Mouse (Mus musculus) midbrain, postnatal 0 days (tissue): Measurements from ENCODE around the gene Ficd. TPM values are rescaled to one million over a fixed set of nuclear protein-coding genes. Genes with fewer than 3 reads are reported as not detected.

Experiments used
- ATAC-seq: fragments of 200-750 bp; cut with Nextera tagmentation; 2 replicates; pipeline ENCODE4 v1.8.0; 2017; ENCODE audit warnings: moderate number of reproducible peaks, mild to moderate bottlenecking, moderate TSS enrichment, moderate library complexity; ENCODE audit not compliant: low FRiP score
- DNase-seq: peaks from one replicate; pipeline ENCODE4 v3.0.0-alpha.2; 2015; ENCODE audit warnings: low spot score
- H3K27ac ChIP-seq: fragments of 300-500 bp; sonication (generic); 2 replicates; pipeline ENCODE4 v1.5.1; 2014; ENCODE audit warnings: low read depth, mild to moderate bottlenecking, low read length, mixed read lengths
- H3K27me3 ChIP-seq: fragments of 300-500 bp; sonication (generic); 2 replicates; pipeline ENCODE4 v1.6.1; 2014; ENCODE audit warnings: low read length, control low read depth, mixed read lengths; ENCODE audit not compliant: insufficient read depth
- H3K36me3 ChIP-seq: fragments of 300-500 bp; sonication (generic); 2 replicates; pipeline ENCODE4 v1.6.1; 2014; ENCODE audit warnings: low read length, control low read depth, mixed read lengths; ENCODE audit not compliant: insufficient read depth
- H3K4me1 ChIP-seq: fragments of 300-500 bp; sonication (generic); 2 replicates; pipeline ENCODE4 v1.6.1; 2014; ENCODE audit warnings: mild to moderate bottlenecking, control low read depth, antibody characterized with exemption, low read length, mixed read lengths; ENCODE audit not compliant: insufficient read depth
- H3K4me2 ChIP-seq: fragments of 300-500 bp; sonication (generic); 2 replicates; pipeline ENCODE4 v1.6.1; 2014; ENCODE audit warnings: low read depth, mild to moderate bottlenecking, low read length, mixed read lengths; ENCODE audit not compliant: poor library complexity, severe bottlenecking
- H3K4me3 ChIP-seq: fragments of 300-500 bp; sonication (generic); 2 replicates; pipeline ENCODE4 v1.5.1; 2014; ENCODE audit warnings: low read depth, mild to moderate bottlenecking, low read length, moderate library complexity
- H3K9ac ChIP-seq: fragments of 300-500 bp; sonication (generic); replicated peaks from 2 replicates; pipeline ENCODE4 v1.6.1; 2014; ENCODE audit warnings: mild to moderate bottlenecking, low read length, moderate library complexity, mixed read lengths; ENCODE audit not compliant: poor library complexity, severe bottlenecking
- H3K9me3 ChIP-seq: fragments of 300-500 bp; sonication (generic); 2 replicates; pipeline ENCODE4 v1.6.1; 2016; ENCODE audit warnings: low read length, control low read depth
- CTCF ChIP-seq: IDR thresholded peaks from 2 replicates; pipeline ENCODE4 v1.5.1; 2016; ENCODE audit warnings: antibody characterized with exemption, mild to moderate bottlenecking
- WGBS: fragments of 180-500 bp; shearing (Covaris S2); extraction: QIAGEN DNeasy Blood & Tissue Kit; methylation state at CpG from one replicate; pipeline ENCODE4 v1.1.7; 2014; 5-methylcytosine and 5-hydroxymethylcytosine counted together
- polyA plus RNA-seq: library from polyadenylated mRNA; unstranded; fragments of >200 nt; fragmentation: Nextera tagmentation; extraction: Ambion mirVana; gene quantifications from 2 replicates; pipeline ENCODE4 v1.2.1, GENCODE M21; 2015
- total RNA-seq: library from RNA; depleted of rRNA; stranded (reverse); fragments of >200 nt; gene quantifications from 2 replicates; pipeline ENCODE4 v1.2.3, GENCODE M21; 2014

Ficd gene
- total and polyA plus RNA-seq, 2 experiments from 2014 or later, result 9.0 to 11.5 TPM

GRCm38 (mm10) chr5:113719221-113719661 lies 16.4 kb upstream of the Ficd start:
- H3K27me3 ChIP-seq, result no peaks in the 10 kb centered on the region
- DNase-seq (peak; percentile 82), ATAC-seq (no peak)
- no peak overlapping the region for H3K4me3 ChIP-seq
- peaks cover 17% of the 10 kb centered on the region for H3K4me1 ChIP-seq
- no peaks in the 10 kb centered on the region for H3K9me3 ChIP-seq
- no peak for TF ChIP-seq CTCF
- no peak overlapping the region for H3K9ac ChIP-seq
- 67% methylated on average over 8 of the region's 8 CpGs for WGBS
- no peaks in the 10 kb centered on the region for H3K36me3 ChIP-seq
- H3K27ac ChIP-seq, result peak overlapping the region; percentile 43; the same call in 1 of the 2 replicates
- H3K4me2 ChIP-seq, result no peak overlapping the region

- Histone ChIP-seq H3K27ac (no peak overlapping the region), H3K9ac (no peak overlapping the region), H3K9me3 (no peaks in the 10 kb centered on the region), H3K4me1 (no peaks in the 10 kb centered on the region), H3K4me3 (no peak overlapping the region), H3K36me3 (no peaks in the 10 kb centered on the region), H3K27me3 (no peaks in the 10 kb centered on the region), H3K4me2 (no peak overlapping the region)
- WGBS, result 85% methylated on average over 10 of the region's 10 CpGs
- TF ChIP-seq CTCF, result peak; percentile 71
- DNase-seq (no peak), ATAC-seq (no peak)
Measured at GRCm38 (mm10) chr5:113722224-113723013, 13.2 kb upstream of the Ficd start.

- TF ChIP-seq CTCF, result no peak
- H3K27ac ChIP-seq, result no peak overlapping the region
- H3K9me3 ChIP-seq, result no peaks in the 10 kb centered on the region
- DNase-seq, result peak; percentile 55
- no peak for ATAC-seq
- no peak overlapping the region for H3K4me3 ChIP-seq
- H3K4me2 ChIP-seq, result no peak overlapping the region
- H3K36me3 ChIP-seq, result no peaks in the 10 kb centered on the region
- no peak overlapping the region for H3K9ac ChIP-seq
- no peaks in the 10 kb centered on the region for H3K4me1 ChIP-seq
- H3K27me3 ChIP-seq, result no peaks in the 10 kb centered on the region
- 35% methylated on average over 8 of the region's 8 CpGs for WGBS
Measured at GRCm38 (mm10) chr5:113723567-113724237, 11.9 kb upstream of the Ficd start.

GRCm38 (mm10) chr5:113724446-113724845 lies 11.2 kb upstream of the Ficd start, which contains the start of gene 1700069L16Rik:
Gene 1700069L16Rik, minus strand, starts transcription at chr5:113724772.
- no peak within 1 kb of the TSS for H3K27ac ChIP-seq
- TF ChIP-seq CTCF, result peak; percentile 91
- H3K36me3 ChIP-seq, result no peaks in the 10 kb centered on the region
- no peak within 1 kb of the TSS for H3K4me2 ChIP-seq
- 4% methylated on average over 15 of the region's 15 CpGs for WGBS
- H3K4me3 ChIP-seq, result no peak within 1 kb of the TSS
- no peak within 1 kb of the TSS for H3K9ac ChIP-seq
- no peaks in the 10 kb centered on the region for H3K27me3 ChIP-seq
- H3K9me3 ChIP-seq, result no peaks in the 10 kb centered on the region
- DNase-seq (peak; percentile 90), ATAC-seq (peak; percentile 59)
- H3K4me1 ChIP-seq, result no peaks in the 10 kb centered on the region

- H3K4me3 ChIP-seq, result no peak overlapping the region
- WGBS, result 64% methylated on average over 12 of the region's 12 CpGs
- no peak overlapping the region for H3K4me2 ChIP-seq
- H3K9ac ChIP-seq, result no peak overlapping the region
- no peaks in the 10 kb centered on the region for H3K9me3 ChIP-seq
- no peak overlapping the region for H3K27ac ChIP-seq
- DNase-seq (no peak), ATAC-seq (no peak)
- peaks cover 4% of the 10 kb centered on the region; the same call in 1 of the 2 replicates for H3K4me1 ChIP-seq
- H3K36me3 ChIP-seq, result no peaks in the 10 kb centered on the region
- no peaks in the 10 kb centered on the region for H3K27me3 ChIP-seq
- no peak for TF ChIP-seq CTCF
Measured at GRCm38 (mm10) chr5:113725417-113725816, 10.2 kb upstream of the Ficd start.

- no peak overlapping the region for H3K27ac ChIP-seq
- DNase-seq (no peak), ATAC-seq (no peak)
- H3K4me2 ChIP-seq, result no peak overlapping the region
- no peaks in the 10 kb centered on the region for H3K27me3 ChIP-seq
- H3K4me3 ChIP-seq, result no peak overlapping the region
- no peak for TF ChIP-seq CTCF
- WGBS, result 77% methylated on average over 6 of the region's 6 CpGs
- no peaks in the 10 kb centered on the region for H3K9me3 ChIP-seq
- no peaks in the 10 kb centered on the region for H3K36me3 ChIP-seq
- H3K9ac ChIP-seq, result no peak overlapping the region
- H3K4me1 ChIP-seq, result peaks cover 13% of the 10 kb centered on the region; the same call in 1 of the 2 replicates
Measured at GRCm38 (mm10) chr5:113726618-113727017, 9.0 kb upstream of the Ficd start.
